Mouse (Mus musculus) granulocyte monocyte progenitor cell, adult 5-6 weeks (primary cell): ENCODE results near the gene Nanos3. TPM values are rescaled to one million over a fixed set of nuclear protein-coding genes. Genes with fewer than 3 reads are reported as not detected.
A peak's percentile ranks its signal among the peaks of the same experiment; 100 is the strongest.

Source experiments
- ATAC-seq: replicated peaks from 2 replicates; pipeline ENCODE4 v1.8.0; 2016; ENCODE audit warnings: mild to moderate bottlenecking, moderate TSS enrichment, inconsistent platforms; ENCODE audit not compliant: poor library complexity, severe bottlenecking
- total RNA-seq, 2 experiments: library from RNA; stranded (forward) in 1 of 2; stranded (reverse) in 1 of 2; fragments of 200-712, 200-1000 nt in 1 of 2; fragments of >200 nt in 1 of 2; fragmentation: Nextera tagmentation in 1 of 2; gene quantifications; 2 replicates each; pipeline ENCODE4 v1.2.3; 2014 to 2017

The Nanos3 gene
- total RNA-seq, 2 experiments from 2014 or later: 9.6 TPM; not detected in 1

DNA sequence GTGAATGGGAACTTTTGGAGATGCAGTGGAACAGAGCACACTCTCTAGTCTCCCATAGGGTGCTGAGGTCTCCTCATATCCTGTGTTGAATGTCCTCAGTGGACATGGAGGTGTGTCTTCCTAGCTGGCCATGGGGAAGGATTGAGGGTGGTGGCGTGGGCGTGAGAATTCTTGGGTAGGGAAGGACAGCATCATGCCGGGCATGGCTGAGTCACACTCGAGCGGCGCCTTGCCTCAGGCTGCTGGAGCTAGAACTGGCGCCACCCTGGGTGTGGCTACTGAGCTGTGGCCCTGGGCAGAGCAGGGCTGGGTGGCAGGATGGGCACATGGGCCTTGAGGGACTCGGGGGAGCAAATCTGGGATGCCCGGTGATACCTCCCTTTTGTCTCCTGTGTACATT, 17.4 kb upstream of the Nanos3 start:
- no peak for ATAC-seq

DNA sequence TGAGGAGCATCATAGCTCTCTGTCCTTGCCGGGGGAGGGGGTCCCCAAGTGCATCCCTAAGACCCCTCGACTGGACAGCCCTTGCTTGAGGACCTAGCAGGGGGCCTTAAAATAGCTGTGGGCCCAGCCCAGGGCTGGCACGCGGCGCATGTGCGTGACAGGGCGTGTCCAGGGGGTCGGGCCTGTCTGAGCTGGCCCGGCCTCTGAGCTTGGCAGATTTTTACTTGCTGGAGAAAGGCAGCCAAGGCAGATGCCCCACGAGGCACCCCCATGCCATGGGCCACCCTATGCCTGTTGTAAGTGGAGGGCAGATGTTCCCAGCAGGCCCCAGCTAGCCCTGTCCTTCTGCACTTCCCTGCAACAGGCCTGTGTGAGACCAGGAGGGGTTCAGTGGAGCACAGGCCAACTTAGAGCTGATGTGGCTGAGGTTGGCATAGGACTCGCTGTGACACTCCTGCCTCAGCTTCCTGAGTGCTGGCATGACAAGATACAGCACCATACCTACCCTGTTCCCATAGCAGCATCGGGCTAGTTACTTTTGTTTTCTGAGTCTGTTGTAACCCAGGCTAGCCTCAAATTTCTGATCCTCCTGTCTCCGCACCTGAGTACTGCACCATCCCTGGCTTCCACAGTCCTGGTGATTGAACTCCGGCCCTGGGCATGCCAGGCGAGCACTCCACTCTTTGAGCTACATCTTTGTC, 16.7 kb upstream of the Nanos3 start:
- peak; percentile 1 for ATAC-seq

DNA sequence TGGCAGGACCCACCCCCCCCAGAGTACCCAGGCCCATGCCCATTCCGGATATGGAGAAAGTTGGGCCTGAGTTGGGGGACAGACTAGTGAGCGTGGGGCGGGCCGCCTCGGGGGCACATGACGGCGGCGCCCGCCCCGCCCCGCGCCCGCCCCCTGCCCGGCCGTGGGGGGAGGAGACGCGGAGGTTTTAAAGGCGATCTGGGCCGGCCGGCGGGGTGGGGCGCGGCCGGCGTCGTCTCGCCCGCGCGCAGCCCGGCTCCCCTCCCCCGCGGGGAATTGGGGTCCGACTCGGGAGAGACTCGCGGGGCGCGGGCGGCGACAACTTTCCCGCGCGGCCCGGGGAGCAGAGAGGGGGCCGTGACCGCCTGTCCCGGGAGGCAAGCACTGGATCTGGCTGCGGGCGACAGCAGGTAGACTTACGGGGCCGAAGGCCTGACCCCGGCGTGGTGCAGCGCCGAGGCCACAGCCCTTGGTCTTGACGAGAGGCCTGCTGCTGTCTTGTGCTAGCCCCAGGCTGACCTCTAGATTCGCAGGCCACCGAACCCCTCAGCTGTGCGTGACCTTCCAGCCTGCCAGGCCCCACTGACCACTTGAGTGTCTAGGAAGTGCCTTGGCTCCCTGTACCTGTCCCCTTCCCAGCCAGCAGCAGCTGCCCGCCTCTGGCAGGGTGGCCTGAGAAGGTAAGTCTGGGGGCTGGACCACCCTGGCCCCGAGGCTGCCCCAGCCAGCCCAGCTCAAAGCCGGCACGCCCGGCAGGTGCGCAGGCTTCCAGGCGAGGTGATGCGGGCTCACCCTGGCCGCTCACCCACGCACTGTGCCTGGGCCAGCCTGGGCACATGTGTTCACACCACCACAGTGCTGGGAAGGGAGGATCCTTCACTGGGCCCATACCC, 15.9 kb upstream of the Nanos3 start:
- no peak for ATAC-seq

DNA sequence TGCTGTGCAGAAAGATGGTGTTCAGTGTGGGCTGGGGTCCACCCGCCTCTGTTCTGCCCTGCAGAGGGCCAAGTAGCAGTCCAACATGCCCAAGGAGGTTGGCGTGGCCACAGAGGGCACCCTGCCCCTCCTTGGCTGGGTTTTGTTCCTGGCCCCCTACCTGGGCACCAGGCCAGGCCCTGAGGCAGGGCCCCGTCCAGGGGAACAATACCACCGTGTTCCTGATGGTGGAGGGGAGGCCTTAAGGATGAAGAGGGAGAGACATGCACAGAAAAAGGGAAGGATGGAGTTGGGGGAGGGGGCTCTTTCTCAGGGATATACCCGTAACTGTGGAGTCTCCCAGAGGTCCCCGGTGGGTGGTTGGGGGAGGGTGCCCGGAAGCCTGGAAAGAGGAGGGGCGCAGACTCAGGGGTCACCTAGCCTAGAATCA, 15.1 kb upstream of the Nanos3 start:
- no peak for ATAC-seq

DNA sequence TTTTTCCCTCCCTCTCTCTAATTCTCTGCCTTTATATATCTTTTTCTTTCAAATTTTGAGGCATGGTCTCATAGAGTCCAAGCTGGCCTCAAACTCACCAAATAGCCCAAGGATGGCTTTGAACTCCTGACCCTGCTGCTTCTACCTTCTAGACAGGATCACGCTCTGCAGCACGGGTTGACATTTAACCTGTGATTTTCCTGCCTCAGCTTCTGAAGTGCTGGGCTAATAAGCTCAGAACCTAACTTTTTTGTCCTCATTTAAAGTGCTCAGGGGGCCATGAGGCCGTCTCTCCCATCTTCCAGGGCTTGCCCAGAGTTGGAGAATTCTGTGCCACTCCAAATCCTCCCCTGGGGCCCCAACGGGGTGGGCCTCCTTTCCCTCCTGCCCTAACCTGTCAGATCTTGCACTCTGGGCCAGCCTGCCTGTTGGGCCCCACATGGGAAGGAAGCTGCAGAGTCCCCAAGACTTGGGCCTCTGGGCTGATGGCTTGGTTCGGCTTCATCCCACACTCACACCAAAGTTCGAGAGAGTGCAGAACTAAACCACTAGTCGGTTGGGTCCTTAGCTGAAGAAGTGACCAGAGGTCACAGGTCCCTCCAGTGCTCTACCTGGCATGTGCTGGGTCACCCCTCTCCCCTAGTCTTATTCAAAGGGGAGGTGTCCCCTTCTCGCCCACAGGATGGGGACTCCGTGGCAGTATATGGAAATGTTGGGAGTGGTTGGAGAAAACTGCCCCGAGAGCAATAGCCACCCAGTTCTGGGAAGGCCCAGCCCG, 14.5 kb upstream of the Nanos3 start:
- ATAC-seq: no peak

DNA sequence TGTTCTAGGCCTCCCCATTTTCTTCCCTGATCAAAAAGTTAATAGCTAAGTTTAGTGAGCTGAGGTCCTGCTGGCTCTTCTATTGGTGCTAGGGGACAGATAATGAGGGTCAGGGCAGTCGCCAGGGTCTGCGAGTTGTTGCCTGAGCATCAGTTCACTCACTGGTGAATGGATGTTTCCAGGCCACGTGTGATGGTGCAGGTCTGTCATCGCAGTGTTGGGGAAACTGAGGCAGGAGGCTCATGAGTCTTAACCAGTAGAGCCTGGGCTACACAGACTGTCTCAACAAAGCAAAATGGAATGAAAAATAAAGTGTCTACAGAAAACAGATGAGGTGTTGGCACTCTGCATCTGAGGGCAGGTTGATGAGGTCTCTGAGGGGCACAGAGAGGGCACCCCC, 13.9 kb upstream of the Nanos3 start:
- ATAC-seq: no peak

DNA sequence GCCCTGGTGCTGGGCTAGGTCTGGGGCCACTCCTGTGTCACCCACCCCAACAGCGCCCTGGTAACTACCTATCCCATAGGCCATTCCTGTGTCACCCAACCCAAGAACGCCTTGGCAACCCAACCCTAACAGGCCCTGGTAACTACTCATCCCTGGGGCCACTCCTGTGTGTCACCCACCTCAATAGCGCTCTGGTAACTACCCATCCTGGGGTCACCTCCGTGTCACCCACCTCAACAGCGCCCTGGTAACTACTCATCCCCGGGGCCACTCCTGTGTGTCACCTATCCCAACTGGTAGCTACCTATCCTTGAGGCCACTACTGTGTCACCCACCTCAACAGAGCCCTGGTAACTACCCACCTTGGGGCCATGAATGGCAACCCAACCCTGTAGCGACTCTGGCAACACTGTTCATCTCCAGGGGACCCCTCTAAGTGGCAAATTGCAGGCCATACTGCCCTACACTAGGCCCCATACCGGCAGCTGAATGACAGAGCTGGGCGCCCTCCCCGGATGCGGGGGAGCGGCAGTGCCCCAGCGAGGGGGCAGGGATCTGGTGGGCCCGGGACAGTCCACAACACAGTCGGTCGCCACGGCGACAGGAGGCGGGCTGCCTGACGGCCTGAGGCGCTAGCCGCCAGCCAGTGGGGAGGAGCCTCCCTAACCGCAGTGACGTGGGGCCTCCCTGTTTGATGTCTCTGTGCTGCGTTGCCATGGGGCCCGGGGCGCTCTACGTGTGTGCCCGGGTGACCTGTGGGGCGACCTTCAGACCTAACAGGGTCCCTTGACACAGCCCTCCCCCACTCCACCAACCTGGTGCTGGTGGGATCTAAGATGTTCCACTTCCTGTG, 13.1 kb upstream of the Nanos3 start:
- peak; percentile 60 for ATAC-seq

DNA sequence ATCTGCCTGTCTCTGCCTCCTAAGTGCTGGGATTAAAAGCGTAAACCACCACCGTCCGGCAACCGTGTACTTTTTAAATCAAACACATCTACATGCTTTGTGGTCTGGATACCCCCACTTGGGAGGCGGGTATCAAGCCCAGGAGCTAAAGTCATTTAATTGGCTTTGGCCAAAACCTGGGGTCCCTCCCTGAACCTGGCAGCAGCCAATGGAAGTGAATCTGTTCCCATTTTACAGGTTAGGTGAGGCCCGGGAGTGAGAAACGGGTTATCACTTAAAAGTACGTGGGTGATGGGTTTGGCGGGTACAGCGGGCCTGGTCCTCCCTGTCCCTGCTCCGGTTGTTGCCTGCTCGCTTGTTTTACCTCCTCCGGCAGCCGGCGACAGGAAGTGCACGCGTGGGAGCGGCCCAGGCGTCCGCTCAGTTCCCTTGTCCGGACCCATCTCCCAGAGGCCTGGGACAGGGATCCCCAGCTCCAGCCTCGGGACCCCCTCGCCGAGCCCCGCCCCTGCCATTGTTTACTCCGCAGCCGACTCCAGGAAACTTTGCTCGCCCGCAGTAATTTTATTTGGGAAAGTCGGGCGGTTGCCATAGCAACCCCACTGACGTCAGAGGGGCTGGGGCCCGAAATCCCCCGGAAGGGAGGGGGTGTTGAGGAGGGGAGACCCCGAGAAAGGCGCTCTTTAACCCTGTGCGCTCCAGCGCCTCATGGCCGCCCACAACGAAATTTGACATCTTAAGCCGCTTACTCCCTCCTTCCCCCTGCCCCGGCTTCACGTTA, 12.3 kb upstream of the Nanos3 start:
- peak; percentile 15 for ATAC-seq

DNA sequence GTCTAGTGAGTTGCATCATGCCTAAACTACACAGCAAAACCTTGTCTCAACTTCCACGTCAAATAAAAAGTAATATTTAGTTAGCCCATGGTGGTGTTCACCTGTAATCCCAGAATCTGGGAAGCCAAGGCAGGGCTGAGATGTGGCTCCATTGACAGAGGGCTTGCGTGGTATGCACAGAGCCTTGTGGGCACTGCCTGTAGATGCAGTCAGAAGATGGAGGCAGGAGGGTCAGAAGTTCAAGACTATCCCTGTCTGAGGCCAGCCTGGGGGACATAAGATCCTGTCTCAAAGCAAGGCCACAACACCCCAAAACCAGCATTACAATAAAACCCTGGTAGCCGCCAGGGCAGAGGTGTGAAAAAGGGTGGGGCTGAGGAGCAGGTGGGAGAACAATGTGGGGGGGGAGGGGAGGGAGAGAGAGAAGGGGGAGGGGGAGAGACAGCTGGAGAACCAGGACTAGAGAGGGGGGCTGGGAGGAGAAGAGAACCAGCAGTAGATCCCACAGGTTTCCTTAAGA, 9.3 kb upstream of the Nanos3 start:
- no peak for ATAC-seq

DNA sequence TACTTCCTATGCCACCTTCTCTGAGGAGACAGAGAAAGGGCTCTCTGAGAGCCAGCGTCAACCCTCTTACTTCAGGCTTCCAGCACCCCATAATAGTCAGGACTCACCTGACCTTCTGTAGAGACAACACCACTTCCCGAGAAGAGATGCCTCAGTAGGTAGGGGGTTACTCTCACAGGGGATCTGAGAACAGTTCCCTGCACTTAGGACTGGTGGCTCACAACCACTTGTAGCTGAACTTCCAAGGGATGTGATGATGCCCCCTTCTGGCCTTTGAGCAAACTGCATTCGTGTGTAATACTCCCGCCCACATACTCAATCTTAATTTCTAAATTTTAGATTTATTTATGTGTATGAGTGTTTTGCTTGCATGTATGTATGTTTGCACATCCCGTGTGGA, 8.5 kb upstream of the Nanos3 start:
- no peak for ATAC-seq

DNA sequence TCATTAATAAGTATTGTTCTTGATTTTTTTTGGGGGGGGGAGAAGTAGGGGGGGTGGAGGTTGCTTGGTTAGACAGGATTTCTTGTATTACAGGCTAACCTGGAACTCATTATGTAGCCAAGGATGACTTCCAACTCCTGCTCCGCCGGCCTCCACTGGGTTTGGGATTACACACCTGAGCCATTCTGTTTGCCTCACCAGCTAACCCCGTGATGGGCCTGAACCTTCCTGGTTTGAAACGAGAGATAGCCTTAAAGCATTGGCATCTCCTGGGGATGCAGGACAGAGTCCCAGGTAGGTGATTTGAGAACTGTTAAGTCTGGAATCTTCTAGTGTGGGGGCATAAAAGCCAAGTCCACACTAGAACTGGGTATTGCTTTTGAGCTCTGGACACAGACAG, 8.1 kb upstream of the Nanos3 start:
- ATAC-seq: no peak

DNA sequence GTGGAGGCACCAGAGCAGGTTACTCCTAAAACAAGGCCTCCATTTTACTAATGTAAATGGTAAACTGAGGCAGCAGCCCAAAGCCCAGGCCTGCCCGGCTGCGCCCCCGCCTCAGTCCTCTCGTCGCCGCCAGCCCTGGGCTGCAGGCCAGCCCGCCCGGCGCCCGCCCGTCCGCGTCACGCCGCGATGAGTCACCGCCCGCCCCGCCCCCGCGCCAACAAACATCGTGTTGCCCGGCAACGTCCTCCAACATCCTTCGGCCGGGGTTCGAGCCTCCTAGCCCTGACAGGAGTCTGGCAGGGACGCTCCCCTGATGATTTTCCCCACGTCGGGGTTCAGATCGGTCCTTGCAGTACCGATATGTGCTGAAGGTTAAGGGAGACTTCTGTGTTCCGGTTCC, 7.5 kb upstream of the Nanos3 start:
- ATAC-seq: peak; percentile 57

DNA sequence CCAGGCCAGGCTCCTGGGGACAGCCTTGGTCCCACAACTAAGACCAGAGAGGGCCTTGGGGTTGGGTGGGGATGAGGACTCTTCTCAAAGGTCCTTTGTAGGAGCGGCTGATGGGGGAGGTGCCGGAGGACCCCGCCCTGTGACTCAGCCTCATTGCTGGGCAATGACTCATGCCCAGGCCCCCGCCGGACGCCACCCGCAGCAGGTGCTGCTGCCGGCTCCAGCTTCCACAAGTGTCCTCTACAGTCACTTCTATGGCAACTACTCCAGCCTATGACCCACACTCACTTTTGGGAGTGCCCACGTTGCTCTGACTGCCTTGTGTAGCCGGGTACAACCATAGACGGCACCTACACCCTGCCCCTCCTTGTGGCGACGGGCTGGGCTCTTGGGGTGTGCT, 7.0 kb upstream of the Nanos3 start:
- peak; percentile 88 for ATAC-seq

DNA sequence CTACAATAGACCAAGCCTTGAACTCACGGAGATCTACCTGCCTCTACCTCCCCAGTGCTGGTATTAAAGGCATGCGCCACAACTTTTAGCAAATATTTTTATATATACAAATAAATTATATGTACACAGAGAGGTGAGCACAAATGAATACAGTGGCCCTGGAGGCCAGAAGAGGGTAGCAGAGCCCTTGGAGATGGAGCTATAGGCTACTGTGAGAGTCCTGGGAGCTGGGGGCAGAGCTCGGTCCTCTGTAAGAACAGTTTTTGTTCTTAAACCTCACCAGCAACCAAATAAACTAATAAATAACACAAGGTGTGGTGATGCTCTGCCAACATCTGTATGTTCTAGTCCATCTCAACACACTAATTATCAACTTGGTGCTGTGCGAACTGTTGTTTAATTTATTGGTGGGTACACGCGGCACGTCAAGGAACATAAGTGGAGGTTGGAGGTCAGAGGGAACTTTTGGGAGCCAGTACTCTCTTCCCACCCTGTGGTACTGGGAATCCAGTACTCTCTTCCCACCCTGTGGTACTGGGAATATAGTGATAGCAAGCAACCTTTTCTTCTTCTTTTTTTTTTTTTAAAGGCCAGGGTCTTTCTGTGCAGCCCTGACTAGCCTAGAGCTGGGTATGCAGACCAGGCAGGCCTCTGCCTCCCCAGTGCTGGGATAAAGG, 5.3 kb upstream of the Nanos3 start:
- ATAC-seq: no peak

DNA sequence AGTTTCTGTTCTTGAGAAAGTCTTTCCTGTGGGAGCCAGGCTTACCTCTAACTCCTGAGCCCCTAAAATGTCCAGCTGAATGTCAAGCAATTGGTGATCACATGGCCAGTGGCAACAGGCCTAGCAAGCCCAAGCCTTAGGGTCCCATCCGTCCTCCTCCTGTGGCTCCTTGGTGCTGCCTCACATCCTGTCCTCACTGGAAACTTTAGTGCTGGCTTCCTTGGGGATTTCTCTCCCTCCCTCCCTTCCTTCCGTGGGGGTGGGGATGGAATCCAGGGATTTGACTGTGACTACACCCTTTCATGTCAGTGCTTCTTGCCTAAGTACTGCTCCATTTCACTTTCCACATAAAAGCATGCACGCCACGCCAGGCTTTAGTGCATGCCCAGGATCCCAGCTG, 4.6 kb upstream of the Nanos3 start:
- ATAC-seq: no peak

DNA sequence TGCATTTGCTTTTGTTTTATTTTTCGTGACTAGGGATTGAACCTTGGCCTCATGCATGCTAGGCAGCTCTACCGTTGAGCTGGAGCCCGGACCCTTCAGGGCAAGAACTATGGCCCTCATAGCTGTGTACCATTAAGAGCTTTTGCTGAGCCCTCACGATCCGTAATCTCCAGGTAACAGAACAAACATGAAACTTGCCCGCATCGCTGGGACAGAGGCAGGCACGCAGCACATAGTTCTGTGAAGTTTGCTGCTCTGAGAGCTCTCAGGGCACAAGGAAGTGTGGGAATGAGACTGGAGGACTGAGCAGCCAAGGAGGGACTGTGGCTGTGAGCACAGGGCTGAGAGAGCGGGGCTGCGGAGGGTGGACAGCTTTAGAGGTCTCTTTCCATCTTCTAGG, 3.7 kb upstream of the Nanos3 start:
- ATAC-seq: no peak

DNA sequence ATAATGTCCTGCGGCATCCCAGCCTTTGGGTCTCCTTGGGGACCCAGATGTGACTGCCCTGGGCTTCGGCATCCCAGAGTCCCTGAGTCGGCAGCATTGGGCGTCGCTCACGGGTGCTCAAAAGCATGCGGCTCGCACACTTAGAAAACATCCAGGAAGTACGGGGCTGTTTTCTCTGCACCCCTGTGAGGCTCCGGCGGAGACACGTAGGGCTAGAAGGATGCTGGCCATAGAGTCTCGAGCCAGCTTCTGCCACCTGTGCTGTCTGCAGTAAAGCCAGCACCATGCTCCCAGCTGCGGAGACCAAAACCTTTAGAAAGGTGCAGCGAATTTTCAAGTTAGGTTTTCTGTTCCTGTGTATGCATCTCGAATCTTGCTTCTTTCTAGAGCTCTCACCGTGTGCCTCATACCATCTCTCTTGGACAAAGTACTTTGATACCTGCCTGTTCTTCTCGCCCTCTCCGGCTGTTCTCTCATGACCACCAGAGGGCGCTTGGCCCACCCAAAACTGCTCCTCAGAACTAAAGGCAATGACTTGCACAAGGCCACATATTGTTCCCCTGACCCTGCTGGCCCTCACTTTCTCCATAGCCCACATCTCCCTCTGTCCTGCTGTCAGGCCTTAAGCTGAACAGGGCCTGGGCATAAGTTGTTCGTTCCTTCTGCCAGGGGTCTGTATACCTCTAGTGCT, 2.2 kb upstream of the Nanos3 start:
- ATAC-seq: peak; percentile 43

DNA sequence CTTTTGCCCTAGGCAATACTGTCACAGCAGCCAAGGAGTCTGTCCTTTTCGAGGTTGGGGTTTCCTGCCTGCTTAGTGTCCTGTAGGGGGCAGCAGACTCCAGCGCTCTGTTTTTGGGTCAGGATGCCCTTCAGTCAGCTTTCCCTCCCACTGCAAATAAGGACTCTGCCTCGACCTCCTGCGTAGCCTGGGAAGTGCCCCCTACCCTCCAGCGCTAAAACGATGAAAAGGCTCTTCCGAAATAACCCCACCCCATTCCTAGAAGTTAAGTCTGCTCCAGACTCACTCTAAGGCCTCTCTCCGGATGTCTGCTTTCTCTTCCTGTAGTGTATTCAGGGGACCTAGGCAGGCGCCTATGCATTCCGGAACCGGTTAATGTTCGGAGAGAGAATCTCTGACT, 1.5 kb upstream of the Nanos3 start:
- ATAC-seq: peak; percentile 71
